In genomic region chr11:119022895-119023615, GRCm38 (mm10) we compare ENCODE assay signal across 8 mouse cellular contexts. TPM values are rescaled to one million over a fixed set of nuclear protein-coding genes. Genes with fewer than 3 reads are reported as not detected.
DNase-seq lines count a peak whose midpoint lies in the region; ATAC-seq lines count a peak whose summit lies in the region.

Gene Cbx2 (plus strand): TSS chr11:119022962.

- peak; percentile 60; the same call in 1 of the 2 replicates for ATAC-seq in common myeloid progenitor, adult 5-6 weeks (replicated peaks; ENCODE audit: low read depth, poor library complexity, severe bottlenecking)
- peak; percentile 87 for ATAC-seq in inflammation-experienced regulatory T-cells, adult 6 months
- ATAC-seq in megakaryocyte progenitor cell, adult 5-6 weeks (replicated peaks; ENCODE audit: poor library complexity) = peak; percentile 67
- ATAC-seq in erythroid progenitor cell, adult 5-6 weeks (replicated peaks; ENCODE audit: low FRiP score, poor library complexity, severe bottlenecking) = no peak

- intact Hi-C loops in left cerebral cortex, postnatal 25 days (cut with DNase I) = loop anchor here (1.0 to 10.0 kb wide), 2 partner anchors 25 to 372 kb away; partner anchors contain the start of gene Rnf213

- DNase-seq in adrenal gland, adult (ENCODE audit: inconsistent age in 2 of 2, low spot score in 1 of 2) = peak; percentile 90 to 95
- DNase-seq in gastrocnemius, postnatal 25 days = peak; percentile 86
- peak; percentile 80 to 87 for DNase-seq in left cerebral cortex, postnatal 25 days (ENCODE audit: low spot score in 2 of 2)
- DNase-seq in right cerebral cortex, postnatal 25 days = peak; percentile 86

RNA-seq across cellular contexts. Expression of gene Cbx2, which starts in this region (rescaled TPM):
- 7.3 and 8.3 TPM in 2 replicates for total RNA-seq in common myeloid progenitor, adult 5-6 weeks (2017)
- total RNA-seq in gastrocnemius, postnatal 25 days (2021) = 1 to 10 TPM in 1 of 2 experiments, under 1 TPM in 1; 0.69 to 1.4 TPM
- polyA plus RNA-seq in inflammation-experienced regulatory T-cells, adult 6 months (2017; shearing (Covaris generic)) = 1 to 10 TPM in 2 of 3 experiments, under 1 TPM in 1; 0.83 to 1.6 (median 1.0) TPM
- 1 to 10 TPM; 2.6 to 3.0 TPM for total RNA-seq in left cerebral cortex, postnatal 25 days (2021)
- total RNA-seq in megakaryocyte progenitor cell, adult 5-6 weeks (2015) = 1.8 and 2.8 TPM in 2 replicates
- 3.0 and 3.2 TPM in 2 replicates for total RNA-seq in megakaryocyte progenitor cell, adult 5-6 weeks (2017)
- total RNA-seq in erythroid progenitor cell, adult 5-6 weeks (2015; ENCODE audit: low replicate concordance) = not detected in 2 replicates
- total RNA-seq in erythroid progenitor cell, adult 5-6 weeks (2017; ENCODE audit: low replicate concordance) = 0.51 TPM in 1 of 2 replicates, not detected in the other
